Mouse (Mus musculus): ENCODE measurements at regions not wholly inside any gene's neighbourhood (a gene's known extent, or its start where the extent isn't known, plus 50 kb on each side); places are given as distances from the start of the nearest gene placed in this dataset.
"Not testable (repeated sequence)": the region's sequence is repeated elsewhere in the genome, so short reads cannot be mapped to it uniquely, and the experiment has no call there.

GRCm38 (mm10) chr3:31809131-31809530, 93.2 kb upstream of the Kcnmb2 start:
- TF ChIP-seq POLR2A (IDR thresholded peaks at IDR 0.05; ENCODE audit: borderline replicate concordance, insufficient read depth, low read length); CTCF (IDR thresholded peaks at IDR 0.05; ENCODE audit: borderline replicate concordance, insufficient read depth, low read depth, low read length): not testable (repeated sequence)
